8 mouse cellular contexts compared by ENCODE assay signal in genomic region chr5:136045987-136046386, GRCm38 (mm10). TPM values are rescaled to one million over a fixed set of nuclear protein-coding genes. Genes with fewer than 3 reads are reported as not detected.
DNase-seq lines count a peak whose midpoint lies in the region; ATAC-seq and TF ChIP-seq lines count a peak whose summit lies in the region.

No protein-coding gene starts in this region.

- DNase-seq in CD4-positive, CD25-positive, alpha-beta regulatory T cell, adult 2 months (ENCODE audit: low read depth, low spot score), result peak; percentile 86
- DNase-seq in c-Kit-positive CD71-negative TER-119-negative erythroid progenitor cells, embryonic 14.5 days (ENCODE audit: low read depth), result peak; percentile 79
- DNase-seq in heart, postnatal 4 days, result peak; percentile 91
- peak; percentile 88 to 90 for DNase-seq in layer of hippocampus, postnatal 10 days (ENCODE audit: low spot score in 2 of 2)
- DNase-seq in spleen, adult 2 months (ENCODE audit: low read depth in 1 of 2, low spot score in 2 of 2), result peak; percentile 33 to 78

- no peaks in the 10 kb centered on the region for H3K36me3 ChIP-seq in forebrain, embryonic 13.5 days (ENCODE audit: poor library complexity, severe bottlenecking)
- H3K36me3 ChIP-seq in spleen, adult 2 months (ENCODE audit: control insufficient read depth, insufficient read depth, low read length), result no peaks in the 10 kb centered on the region

- H3K9me3 ChIP-seq in forebrain, embryonic 13.5 days (replicated peaks), result no peaks in the 10 kb centered on the region

- TF ChIP-seq CTCF in spleen, adult 2 months (IDR thresholded peaks at IDR 0.05; ENCODE audit: extremely low read depth, insufficient read depth, insufficient read length, insufficient replicate concordance), result peak; percentile 78; the same call in 1 of the 2 replicates

- no peak for TF ChIP-seq POLR2A in spleen, adult 2 months (IDR thresholded peaks at IDR 0.05; ENCODE audit: low read depth, low read length)

- no peaks in the 10 kb centered on the region for H3K27me3 ChIP-seq in forebrain, embryonic 13.5 days
- no peaks in the 10 kb centered on the region for H3K27me3 ChIP-seq in spleen, adult 2 months (ENCODE audit: control insufficient read depth, insufficient read depth, low read length)

- H3K4me2 ChIP-seq in forebrain, embryonic 13.5 days, result no peak overlapping the region

- H3K9ac ChIP-seq in forebrain, embryonic 13.5 days, result no peak overlapping the region

- H3K27ac ChIP-seq in forebrain, embryonic 13.5 days, result no peak overlapping the region
- H3K27ac ChIP-seq in spleen, adult 2 months (ENCODE audit: insufficient read depth, low read length), result no peak overlapping the region

- WGBS in forebrain, embryonic 13.5 days, result 3% methylated on average over 10 of the region's 10 CpGs
- 4% methylated on average over 10 of the region's 10 CpGs for WGBS in spleen, adult 2 months

- H3K4me1 ChIP-seq in forebrain, embryonic 13.5 days, result 0 out of 2 replicates have a peak, but pooled peaks cover 2% of the 10 kb centered on the region
- H3K4me1 ChIP-seq in spleen, adult 2 months (ENCODE audit: control insufficient read depth, insufficient read depth, insufficient read length), result 0 out of 2 replicates have a peak, but pooled peaks cover 2% of the 10 kb centered on the region

- no peak overlapping the region for H3K4me3 ChIP-seq in forebrain, embryonic 13.5 days
- no peak overlapping the region for H3K4me3 ChIP-seq in spleen, adult 2 months (ENCODE audit: extremely low read depth, insufficient read depth, insufficient read length)

- no peak for ATAC-seq in CD4-positive, CD25-positive, alpha-beta regulatory T cell, adult 4 months
- ATAC-seq in forebrain, embryonic 13.5 days, result 0 out of 2 replicates have a peak, but pooled peaks have one; percentile 30
- ATAC-seq in megakaryocyte progenitor cell, adult 5-6 weeks (replicated peaks; ENCODE audit: poor library complexity), result peak; percentile 89

RNA-seq across cellular contexts. Expression of gene Upk3b, which starts 7.7 kb away (rescaled TPM):
- polyA plus RNA-seq in CD4-positive, CD25-positive, alpha-beta regulatory T cell, adult 4 months (2017; shearing (Covaris generic)), result not detected
- not detected in 2 replicates for polyA plus RNA-seq in forebrain, embryonic 13.5 days (2015; fragmentation: Nextera tagmentation; extraction: Ambion mirVana)
- total RNA-seq in heart, postnatal 4 days (2021), result 10 to 100 TPM; 25.8 to 30.7 TPM
- not detected for total RNA-seq in layer of hippocampus, postnatal 10 days (2021)
- not detected in 2 replicates for total RNA-seq in megakaryocyte progenitor cell, adult 5-6 weeks (2015)
- total RNA-seq in megakaryocyte progenitor cell, adult 5-6 weeks (2017), result not detected in 2 replicates
- 3.9 and 6.9 TPM in 2 replicates for polyA plus RNA-seq in spleen, adult 2 months (2012; rRNA removed)

RNA-seq across cellular contexts. Expression of gene Upk3bl, which starts 8.3 kb away (rescaled TPM):
- not detected for polyA plus RNA-seq in CD4-positive, CD25-positive, alpha-beta regulatory T cell, adult 4 months (2017; shearing (Covaris generic))
- polyA plus RNA-seq in forebrain, embryonic 13.5 days (2015; fragmentation: Nextera tagmentation; extraction: Ambion mirVana), result not detected in 2 replicates
- not detected for total RNA-seq in heart, postnatal 4 days (2021)
- total RNA-seq in layer of hippocampus, postnatal 10 days (2021), result not detected
- total RNA-seq in megakaryocyte progenitor cell, adult 5-6 weeks (2015), result 0.59 and 1.4 TPM in 2 replicates
- total RNA-seq in megakaryocyte progenitor cell, adult 5-6 weeks (2017), result 0.17 and 1.0 TPM in 2 replicates
- polyA plus RNA-seq in spleen, adult 2 months (2012; rRNA removed), result not detected in 2 replicates

RNA-seq across cellular contexts. Expression of gene Rasa4, which starts 37.7 kb away (rescaled TPM):
- polyA plus RNA-seq in CD4-positive, CD25-positive, alpha-beta regulatory T cell, adult 4 months (2017; shearing (Covaris generic)), result 1 to 10 TPM; 1.7 to 2.8 TPM
- polyA plus RNA-seq in forebrain, embryonic 13.5 days (2015; fragmentation: Nextera tagmentation; extraction: Ambion mirVana), result 5.1 and 7.8 TPM in 2 replicates
- total RNA-seq in heart, postnatal 4 days (2021), result 1 to 10 TPM; 2.1 to 2.4 TPM
- 1 to 10 TPM; 4.3 to 8.5 TPM for total RNA-seq in layer of hippocampus, postnatal 10 days (2021)
- total RNA-seq in megakaryocyte progenitor cell, adult 5-6 weeks (2015), result 31.4 and 43.2 TPM in 2 replicates
- total RNA-seq in megakaryocyte progenitor cell, adult 5-6 weeks (2017), result 21.5 and 31.9 TPM in 2 replicates
- 38.1 and 43.0 TPM in 2 replicates for polyA plus RNA-seq in spleen, adult 2 months (2012; rRNA removed)

RNA-seq across cellular contexts. Expression of gene Dtx2, which starts 51.4 kb away (rescaled TPM):
- polyA plus RNA-seq in CD4-positive, CD25-positive, alpha-beta regulatory T cell, adult 4 months (2017; shearing (Covaris generic)), result 10 to 100 TPM in 1 of 2 experiments, 1 to 10 TPM in 1; 7.9 to 14.1 TPM
- 25.5 and 27.2 TPM in 2 replicates for polyA plus RNA-seq in forebrain, embryonic 13.5 days (2015; fragmentation: Nextera tagmentation; extraction: Ambion mirVana)
- 10 to 100 TPM in 1 of 2 experiments, 1 to 10 TPM in 1; 9.7 to 10.7 TPM for total RNA-seq in heart, postnatal 4 days (2021)
- 10 to 100 TPM; 10.0 to 12.4 TPM for total RNA-seq in layer of hippocampus, postnatal 10 days (2021)
- total RNA-seq in megakaryocyte progenitor cell, adult 5-6 weeks (2015), result 12.9 and 13.7 TPM in 2 replicates
- 4.7 and 5.5 TPM in 2 replicates for total RNA-seq in megakaryocyte progenitor cell, adult 5-6 weeks (2017)
- polyA plus RNA-seq in spleen, adult 2 months (2012; rRNA removed), result 25.6 and 32.8 TPM in 2 replicates

Comparison
In these comparisons a context has a peak if more than half of its experiments do, and no peak if none do; other contexts are left out.
1. RNA of gene Upk3b, which starts 7.7 kb away (total RNA-seq): 25.8 to 30.7 TPM in heart, postnatal 4 days; not detected in layer of hippocampus, postnatal 10 days and not detected in megakaryocyte progenitor cell, adult 5-6 weeks; every median in the first group is over 10 times any median in the second.
2. Peak in every context shown above with its lines, with median percentiles within 50 percentile points of each other: DNase-seq.